Mouse (Mus musculus): ENCODE measurements around the gene Itgax. TPM values are rescaled to one million over a fixed set of nuclear protein-coding genes. Genes with fewer than 3 reads are reported as not detected.

Itgax gene
- polyA plus RNA-seq, 1 experiment from 2014 or later = 0.19 TPM

DNA sequence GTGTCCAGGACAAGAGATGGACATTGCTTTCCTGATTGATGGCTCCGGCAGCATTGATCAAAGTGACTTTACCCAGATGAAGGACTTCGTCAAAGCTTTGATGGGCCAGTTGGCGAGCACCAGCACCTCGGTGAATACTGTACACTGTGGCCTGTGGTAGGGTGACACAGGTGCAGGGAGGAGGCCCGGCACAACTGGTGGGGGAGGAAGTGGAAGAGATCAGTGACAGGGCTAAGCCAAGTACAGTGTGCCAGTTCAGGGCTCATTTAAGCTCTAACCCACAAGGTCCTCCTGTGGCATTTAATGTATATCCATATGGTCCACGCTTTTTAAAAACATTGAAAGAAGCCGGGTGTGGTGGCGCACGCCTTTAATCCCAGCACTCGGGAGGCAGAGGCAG is 52.3 kb downstream of the Itgax start:
- no peak for ATAC-seq (ENCODE audit: low FRiP score)

More for the DNA sequence above, 52.3 kb downstream of the Itgax start:
- Histone ChIP-seq H3K4me1 (ENCODE audit: control insufficient read depth, insufficient read depth, low read length) (no peaks in the 10 kb centered on the region), H3K4me2 (no peak overlapping the region), H3K9ac (ENCODE audit: low read length) (no peak overlapping the region), H3K9me3 (ENCODE audit: control insufficient read depth, low read length) (no peaks in the 10 kb centered on the region), H3K36me3 (ENCODE audit: control insufficient read depth, insufficient read depth, low read length) (no peaks in the 10 kb centered on the region), H3K4me3 (ENCODE audit: low read depth, low read length) (no peak overlapping the region), H3K27me3 (ENCODE audit: control insufficient read depth, insufficient read depth, low read length) (no peaks in the 10 kb centered on the region), H3K27ac (ENCODE audit: low read depth, low read length) (no peak overlapping the region)
- DNase-seq (ENCODE audit: low spot score, missing footprints) = no peak
- 93% methylated on average over 10 of the region's 10 CpGs for WGBS

Other genes with a start within 250 kb of the Itgax start
- 0.32 and 0.36 TPM in 2 replicates for gene Prss53, start 238.6 kb upstream of the Itgax start, polyA plus RNA-seq (2014; fragmentation: Nextera tagmentation; extraction: Ambion mirVana)
- not detected in 2 replicates for gene Gm21974, start 234.1 kb upstream of the Itgax start, polyA plus RNA-seq (2014; fragmentation: Nextera tagmentation; extraction: Ambion mirVana)
- gene Vkorc1, start 233.9 kb upstream of the Itgax start, polyA plus RNA-seq (2014; fragmentation: Nextera tagmentation; extraction: Ambion mirVana) = 44.6 and 48.6 TPM in 2 replicates
- gene Bckdk, start 225.5 kb upstream of the Itgax start, polyA plus RNA-seq (2014; fragmentation: Nextera tagmentation; extraction: Ambion mirVana) = 96.5 and 107 TPM in 2 replicates
- gene Kat8, start 217.0 kb upstream of the Itgax start, polyA plus RNA-seq (2014; fragmentation: Nextera tagmentation; extraction: Ambion mirVana) = 54.6 and 57.1 TPM in 2 replicates
- gene Prss8, start 199.4 kb upstream of the Itgax start, polyA plus RNA-seq (2014; fragmentation: Nextera tagmentation; extraction: Ambion mirVana) = 0.78 and 0.86 TPM in 2 replicates
- gene Prss36, start 182.8 kb upstream of the Itgax start, polyA plus RNA-seq (2014; fragmentation: Nextera tagmentation; extraction: Ambion mirVana) = 9.4 and 9.6 TPM in 2 replicates
- gene Fus, start 162.1 kb upstream of the Itgax start, polyA plus RNA-seq (2014; fragmentation: Nextera tagmentation; extraction: Ambion mirVana) = 51.6 and 54.4 TPM in 2 replicates
- gene Pycard, start 135.7 kb upstream of the Itgax start, polyA plus RNA-seq (2014; fragmentation: Nextera tagmentation; extraction: Ambion mirVana) = 5.5 and 6.7 TPM in 2 replicates
- 0.07 TPM in 1 of 2 replicates, not detected in the other for gene Trim72, start 125.6 kb upstream of the Itgax start, polyA plus RNA-seq (2014; fragmentation: Nextera tagmentation; extraction: Ambion mirVana)
- 0.20 and 0.37 TPM in 2 replicates for gene Itgam, start 66.9 kb upstream of the Itgax start, polyA plus RNA-seq (2014; fragmentation: Nextera tagmentation; extraction: Ambion mirVana)
- gene Gm49368, start 66.9 kb upstream of the Itgax start, polyA plus RNA-seq (2014; fragmentation: Nextera tagmentation; extraction: Ambion mirVana) = not detected in 2 replicates
- not detected in 2 replicates for gene Itgad, start 24.8 kb downstream of the Itgax start, polyA plus RNA-seq (2014; fragmentation: Nextera tagmentation; extraction: Ambion mirVana)
- gene Cox6a2, start 76.8 kb downstream of the Itgax start, polyA plus RNA-seq (2014; fragmentation: Nextera tagmentation; extraction: Ambion mirVana) = not detected in 2 replicates
- 5.8 and 7.1 TPM in 2 replicates for gene Armc5, start 107.8 kb downstream of the Itgax start, polyA plus RNA-seq (2014; fragmentation: Nextera tagmentation; extraction: Ambion mirVana)
- gene 9130023H24Rik, start 108.5 kb downstream of the Itgax start, polyA plus RNA-seq (2014; fragmentation: Nextera tagmentation; extraction: Ambion mirVana) = 13.7 and 14.2 TPM in 2 replicates
- gene Tgfb1i1, start 117.3 kb downstream of the Itgax start, polyA plus RNA-seq (2014; fragmentation: Nextera tagmentation; extraction: Ambion mirVana) = 32.2 and 34.3 TPM in 2 replicates
- 0.16 TPM in 1 of 2 replicates, not detected in the other for gene Slc5a2, start 136.1 kb downstream of the Itgax start, polyA plus RNA-seq (2014; fragmentation: Nextera tagmentation; extraction: Ambion mirVana)
- gene BC017158, start 168.6 kb downstream of the Itgax start, polyA plus RNA-seq (2014; fragmentation: Nextera tagmentation; extraction: Ambion mirVana) = 19.1 and 21.0 TPM in 2 replicates

Data from midbrain, embryonic 11.5 days (tissue).